Mouse (Mus musculus) embryonic facial prominence, embryonic 12.5 days (tissue): ENCODE results near the gene Gm20683. TPM values are rescaled to one million over a fixed set of nuclear protein-coding genes. Genes with fewer than 3 reads are reported as not detected.

Experiments
- ATAC-seq: fragments of 200-750 bp; cut with Nextera tagmentation; 2 replicates; pipeline ENCODE4 v1.8.0; 2017; ENCODE audit not compliant: insufficient number of reproducible peaks, insufficient read depth, low FRiP score, low TSS enrichment
- H3K27ac ChIP-seq: fragments of 300-500 bp; sonication (generic); 2 replicates; pipeline ENCODE4 v1.5.1; 2016; ENCODE audit warnings: mild to moderate bottlenecking
- H3K27me3 ChIP-seq: fragments of 300-500 bp; sonication (generic); 2 replicates; pipeline ENCODE4 v1.6.1; 2016; ENCODE audit warnings: mild to moderate bottlenecking, moderate library complexity
- H3K36me3 ChIP-seq: fragments of 300-500 bp; sonication (generic); 2 replicates; pipeline ENCODE4 v1.6.1; 2016; ENCODE audit warnings: mild to moderate bottlenecking
- H3K4me1 ChIP-seq: fragments of 300-500 bp; sonication (generic); 2 replicates; pipeline ENCODE4 v1.6.1; 2016
- H3K4me2 ChIP-seq: fragments of 300-500 bp; sonication (generic); replicated peaks from 2 replicates; pipeline ENCODE4 v1.6.1; 2016; ENCODE audit warnings: mild to moderate bottlenecking, moderate library complexity
- H3K4me3 ChIP-seq: fragments of 300-500 bp; sonication (generic); 2 replicates; pipeline ENCODE4 v1.5.1; 2016; ENCODE audit warnings: mild to moderate bottlenecking
- H3K9ac ChIP-seq: fragments of 300-500 bp; sonication (generic); 2 replicates; pipeline ENCODE4 v1.6.1; 2016; ENCODE audit warnings: mild to moderate bottlenecking, moderate library complexity
- H3K9me3 ChIP-seq: fragments of 300-500 bp; sonication (generic); 2 replicates; pipeline ENCODE4 v1.6.1; 2016; ENCODE audit warnings: mild to moderate bottlenecking, moderate library complexity
- WGBS: fragments of 180-500 bp; shearing (Covaris S2); methylation state at CpG from one replicate; pipeline ENCODE4 v1.1.7; 2016; 5-methylcytosine and 5-hydroxymethylcytosine counted together
- polyA plus RNA-seq: library from polyadenylated mRNA; unstranded; fragments of >200 nt; fragmentation: Nextera tagmentation; extraction: Ambion mirVana; gene quantifications from 2 replicates; pipeline ENCODE4 v1.2.1, GENCODE M21; 2016

Gm20683 gene
- polyA plus RNA-seq, 1 experiment from 2014 or later = 1.5 TPM

DNA sequence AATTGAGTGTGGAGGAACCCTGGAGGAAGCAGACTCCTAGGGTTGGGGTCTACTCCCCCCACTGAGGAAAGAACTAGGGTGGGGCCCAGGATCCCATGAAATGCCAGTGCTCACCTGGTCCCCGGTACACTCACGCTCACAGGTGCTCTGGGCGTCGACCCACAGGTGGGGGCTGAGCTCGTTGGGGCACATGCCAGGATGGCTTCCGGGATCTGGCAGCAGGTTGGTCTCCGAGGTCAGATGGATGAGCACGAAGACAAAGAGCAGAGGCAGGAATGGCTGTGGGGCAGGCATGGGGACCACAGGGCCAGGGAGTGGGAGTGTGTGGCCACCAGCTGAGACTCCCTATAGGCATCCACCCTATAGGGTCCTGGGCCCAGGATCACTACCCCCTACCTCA is 38.2 kb upstream of the Gm20683 start:
- WGBS = 73% methylated on average over 8 of the region's 8 CpGs
- Histone ChIP-seq H3K36me3 (peaks cover 49% of the 10 kb centered on the region), H3K4me3 (no peak overlapping the region), H3K9ac (no peak overlapping the region), H3K9me3 (no peaks in the 10 kb centered on the region), H3K27ac (no peak overlapping the region), H3K27me3 (no peaks in the 10 kb centered on the region), H3K4me2 (no peak overlapping the region), H3K4me1 (peaks cover 37% of the 10 kb centered on the region)
- no peak for ATAC-seq

DNA sequence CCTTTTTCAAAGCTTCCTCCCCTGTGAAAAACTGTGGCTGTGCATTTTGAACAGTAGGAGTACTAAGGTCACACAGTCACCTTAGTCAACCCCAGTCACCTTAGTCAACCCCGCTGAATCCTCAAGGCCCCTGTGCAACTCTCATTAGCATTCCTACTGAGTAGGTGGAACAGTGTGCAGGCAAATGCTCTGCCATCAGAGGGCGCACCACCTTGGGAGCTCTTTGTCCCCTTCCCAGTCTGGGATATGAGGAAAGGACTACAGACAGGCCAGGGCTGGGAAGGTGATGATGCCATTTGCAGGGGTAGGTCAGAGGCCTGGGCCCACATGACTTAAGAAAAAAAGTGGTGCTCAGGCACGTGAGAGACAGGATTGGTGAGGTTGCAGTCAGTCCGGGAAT is 37.7 kb upstream of the Gm20683 start:
- Histone ChIP-seq H3K36me3 (peaks cover 44% of the 10 kb centered on the region), H3K4me1 (peaks cover 37% of the 10 kb centered on the region), H3K9me3 (no peaks in the 10 kb centered on the region), H3K4me3 (no peak overlapping the region), H3K27ac (no peak overlapping the region), H3K9ac (no peak overlapping the region), H3K4me2 (no peak overlapping the region), H3K27me3 (no peaks in the 10 kb centered on the region)
- 47% methylated on average over 4 of the region's 4 CpGs for WGBS
- ATAC-seq = no peak

DNA sequence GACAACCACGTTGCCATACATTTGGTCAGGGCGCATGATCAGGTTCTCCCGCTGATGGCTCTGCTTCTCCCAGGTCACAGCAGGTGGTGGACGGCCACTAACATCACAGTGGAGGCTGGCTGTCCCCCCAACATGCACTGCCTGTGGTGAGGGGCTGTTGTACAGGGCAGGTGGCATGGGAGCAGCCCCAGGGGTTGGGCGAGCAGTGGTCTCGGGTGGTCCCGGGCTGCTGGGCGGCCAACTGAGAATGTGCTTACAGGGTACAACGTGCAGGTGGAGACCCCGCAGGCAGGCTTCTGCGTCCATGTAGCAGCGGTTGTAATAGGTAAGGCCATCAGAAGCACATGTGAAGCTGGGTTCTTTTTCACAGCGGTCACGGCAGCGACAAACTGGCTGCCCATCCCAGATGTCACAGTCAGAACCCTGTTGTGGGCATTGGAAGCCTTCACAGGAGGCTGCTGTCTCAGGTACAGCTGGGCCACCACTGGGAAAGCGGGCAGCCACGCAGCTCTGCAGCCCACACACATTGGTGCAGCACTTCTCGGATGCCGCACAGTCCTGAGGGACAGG is 37.1 kb upstream of the Gm20683 start:
- Histone ChIP-seq H3K4me2 (no peak overlapping the region), H3K27ac (no peak overlapping the region), H3K36me3 (peaks cover 39% of the 10 kb centered on the region), H3K9ac (no peak overlapping the region), H3K9me3 (no peaks in the 10 kb centered on the region), H3K4me3 (no peak overlapping the region), H3K27me3 (no peaks in the 10 kb centered on the region), H3K4me1 (peaks cover 40% of the 10 kb centered on the region)
- 84% methylated on average over 19 of the region's 19 CpGs for WGBS
- ATAC-seq = no peak

GRCm38 (mm10) chr17:25877741-25878610 is 36.4 kb upstream of the Gm20683 start:
- Histone ChIP-seq H3K36me3 (peaks cover 32% of the 10 kb centered on the region), H3K27me3 (no peaks in the 10 kb centered on the region), H3K4me2 (no peak overlapping the region), H3K4me1 (peaks cover 40% of the 10 kb centered on the region), H3K4me3 (no peak overlapping the region), H3K9me3 (no peaks in the 10 kb centered on the region), H3K27ac (no peak overlapping the region), H3K9ac (no peak overlapping the region)
- no peak for ATAC-seq
- 91% methylated on average over 32 of the region's 32 CpGs for WGBS

DNA sequence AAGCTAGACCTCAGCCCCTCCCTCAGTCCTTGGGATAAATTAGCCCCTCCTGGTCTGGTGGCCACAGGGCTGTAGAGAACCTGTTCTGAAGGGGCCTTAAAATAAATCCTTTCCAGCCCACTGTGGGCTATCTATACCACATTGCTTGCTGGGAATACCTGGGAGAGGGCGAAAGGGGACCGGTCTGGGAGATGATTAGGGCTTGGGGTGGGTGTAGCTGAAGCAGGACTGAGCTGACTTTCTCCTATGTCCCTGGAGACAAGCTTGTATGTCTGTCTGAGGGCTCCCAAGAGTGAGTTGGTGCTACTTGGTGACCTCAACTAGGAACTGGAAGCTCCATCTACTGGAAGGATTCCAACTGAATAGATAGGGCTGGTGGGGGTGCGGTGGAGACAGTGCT is 35.5 kb upstream of the Gm20683 start:
- H3K4me1 ChIP-seq = peaks cover 36% of the 10 kb centered on the region
- H3K27me3 ChIP-seq = no peaks in the 10 kb centered on the region
- H3K4me3 ChIP-seq = no peak overlapping the region
- no peak overlapping the region for H3K9ac ChIP-seq
- H3K9me3 ChIP-seq = no peaks in the 10 kb centered on the region
- WGBS = 92% methylated on average over 3 of the region's 3 CpGs
- H3K36me3 ChIP-seq = peaks cover 22% of the 10 kb centered on the region
- no peak overlapping the region for H3K27ac ChIP-seq
- no peak overlapping the region for H3K4me2 ChIP-seq
- ATAC-seq = no peak

GRCm38 (mm10) chr17:25876347-25876915 is 34.9 kb upstream of the Gm20683 start:
- H3K27me3 ChIP-seq = no peaks in the 10 kb centered on the region
- H3K9ac ChIP-seq = peak overlapping the region; percentile 71; the same call in 1 of the 2 replicates
- peak overlapping the region; percentile 77 for H3K4me3 ChIP-seq
- 53% methylated on average over 10 of the region's 10 CpGs for WGBS
- H3K4me2 ChIP-seq = peak overlapping the region; percentile 88
- H3K4me1 ChIP-seq = peaks cover 31% of the 10 kb centered on the region
- no peak for ATAC-seq
- H3K9me3 ChIP-seq = no peaks in the 10 kb centered on the region
- H3K27ac ChIP-seq = no peak overlapping the region; the same call in 1 of the 2 replicates
- peaks cover 17% of the 10 kb centered on the region for H3K36me3 ChIP-seq

GRCm38 (mm10) chr17:25875171-25876136 is 33.9 kb upstream of the Gm20683 start:
- 1% methylated on average over 59 of the region's 59 CpGs for WGBS
- H3K4me2 ChIP-seq = peak overlapping the region; percentile 88
- peak; percentile 86 for ATAC-seq
- H3K4me1 ChIP-seq = peaks cover 22% of the 10 kb centered on the region
- no peaks in the 10 kb centered on the region for H3K27me3 ChIP-seq
- H3K9ac ChIP-seq = peak overlapping the region; percentile 71
- peaks cover 17% of the 10 kb centered on the region for H3K36me3 ChIP-seq
- H3K27ac ChIP-seq = peak overlapping the region; percentile 87
- no peaks in the 10 kb centered on the region for H3K9me3 ChIP-seq
- H3K4me3 ChIP-seq = peak overlapping the region; percentile 77

GRCm38 (mm10) chr17:25874721-25875170 is 33.2 kb upstream of the Gm20683 start, which contains the start of gene Mettl26:
Mettl26 (plus strand) TSS chr17:25875074.
- 2% methylated on average over 25 of the region's 25 CpGs for WGBS
- no peak for ATAC-seq

DNA sequence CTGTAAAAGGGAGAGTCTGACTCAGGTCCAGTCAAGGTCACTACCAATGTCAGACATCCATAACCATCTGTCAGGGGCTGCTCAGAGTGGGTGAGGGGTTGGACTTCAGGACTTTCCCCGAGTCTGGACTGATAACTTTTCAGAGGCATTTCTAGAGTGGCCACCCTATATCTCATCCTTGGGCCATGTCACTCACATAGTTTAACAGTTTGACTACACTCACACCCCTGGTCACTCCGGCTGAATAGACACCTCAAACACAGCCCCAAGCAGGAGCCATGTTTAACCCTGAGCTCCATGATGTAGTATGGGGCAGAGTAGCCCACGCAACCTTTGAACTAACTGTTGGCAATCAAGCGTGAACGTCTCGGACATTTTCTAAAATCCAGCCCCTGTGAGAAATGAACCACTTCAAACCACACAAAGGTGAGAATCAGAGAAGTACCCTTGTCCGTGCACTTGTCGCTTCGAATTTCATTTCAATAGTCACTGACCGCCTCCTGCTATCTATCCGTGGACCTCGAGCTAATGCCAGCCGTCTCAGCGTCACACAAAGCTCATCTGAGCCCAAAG is 32.7 kb upstream of the Gm20683 start:
- 8% methylated on average over 14 of the region's 14 CpGs for WGBS

More at GRCm38 (mm10) chr17:25874721-25875170, 33.2 kb upstream of the Gm20683 start, which contains the start of gene Mettl26:
- Histone ChIP-seq H3K4me2 (peak within 1 kb of the TSS; percentile 88), H3K36me3 (peaks cover 17% of the 10 kb centered on the region), H3K27ac (peak within 1 kb of the TSS; percentile 87), H3K27me3 (no peaks in the 10 kb centered on the region), H3K9me3 (no peaks in the 10 kb centered on the region), H3K4me3 (peak within 1 kb of the TSS; percentile 77), H3K9ac (peak within 1 kb of the TSS; percentile 71), H3K4me1 (peaks cover 16% of the 10 kb centered on the region)

DNA sequence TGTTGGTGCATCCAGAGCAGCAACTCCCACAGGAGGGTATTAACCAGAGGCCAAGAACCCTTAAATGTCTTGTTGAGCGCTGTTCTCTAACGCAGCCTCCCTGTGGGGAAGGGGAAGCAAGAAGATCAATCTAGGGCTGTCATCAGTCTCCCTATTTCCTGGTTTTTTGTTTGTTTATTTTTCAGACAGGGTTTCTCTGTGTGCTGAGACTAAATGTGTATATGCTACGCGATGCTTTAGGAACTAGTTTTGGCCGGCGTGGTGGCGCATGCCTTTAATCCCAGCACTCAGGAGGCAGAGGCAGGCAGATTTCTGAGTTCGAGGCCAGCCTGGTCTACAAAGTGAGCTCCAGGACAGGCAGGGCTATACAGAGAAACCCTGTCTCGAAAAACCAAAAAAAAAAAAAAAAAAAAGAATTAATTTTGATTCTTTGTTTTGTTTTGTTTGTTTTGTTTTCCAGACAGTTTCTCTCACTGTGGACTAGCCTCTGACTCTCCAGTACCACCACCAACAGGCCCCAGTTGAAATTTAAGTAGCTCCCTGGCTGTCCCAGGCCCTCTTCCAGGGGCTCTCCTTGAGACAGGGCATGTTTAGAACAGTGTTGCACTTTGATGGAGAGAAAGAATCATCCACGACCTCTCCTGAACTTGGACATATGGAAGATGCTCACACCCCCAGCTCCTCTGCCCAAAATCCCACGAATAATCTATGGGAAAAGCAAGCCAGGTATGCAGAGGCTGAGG is 32.0 kb upstream of the Gm20683 start:
- H3K9ac ChIP-seq = no peak overlapping the region
- no peak overlapping the region for H3K27ac ChIP-seq
- H3K4me2 ChIP-seq = peak overlapping the region; percentile 88

More for the DNA sequence above, 32.7 kb upstream of the Gm20683 start:
- H3K36me3 ChIP-seq = peaks cover 16% of the 10 kb centered on the region
- H3K27me3 ChIP-seq = no peaks in the 10 kb centered on the region
- H3K27ac ChIP-seq = peak overlapping the region; percentile 87
- H3K9ac ChIP-seq = peak overlapping the region; percentile 41; the same call in 1 of the 2 replicates
- H3K4me2 ChIP-seq = peak overlapping the region; percentile 88
- peak overlapping the region; percentile 77 for H3K4me3 ChIP-seq
- peaks cover 16% of the 10 kb centered on the region for H3K4me1 ChIP-seq
- H3K9me3 ChIP-seq = no peaks in the 10 kb centered on the region
- ATAC-seq = no peak

More for the DNA sequence above, 32.0 kb upstream of the Gm20683 start:
- WGBS = 68% methylated on average over 11 of the region's 11 CpGs
- ATAC-seq = no peak
- H3K36me3 ChIP-seq = peaks cover 10% of the 10 kb centered on the region; the same call in 1 of the 2 replicates
- H3K27me3 ChIP-seq = no peaks in the 10 kb centered on the region
- no peaks in the 10 kb centered on the region for H3K9me3 ChIP-seq
- H3K4me1 ChIP-seq = peaks cover 21% of the 10 kb centered on the region
- no peak overlapping the region for H3K4me3 ChIP-seq
